Mouse (Mus musculus) mouse trophoblast stem cell (cell line): Measurements from ENCODE around the gene A730071L15Rik.

Source experiments
- in situ Hi-C, 2 experiments: fragments of 300-500 bp; cut with MseI, MboI; formaldehyde crosslinking; loops; 2 replicates in 1 of 2; 3 replicates in 1 of 2; pipeline ENCODE4 v1.15.1; 2025

Gene A730071L15Rik

DNA sequence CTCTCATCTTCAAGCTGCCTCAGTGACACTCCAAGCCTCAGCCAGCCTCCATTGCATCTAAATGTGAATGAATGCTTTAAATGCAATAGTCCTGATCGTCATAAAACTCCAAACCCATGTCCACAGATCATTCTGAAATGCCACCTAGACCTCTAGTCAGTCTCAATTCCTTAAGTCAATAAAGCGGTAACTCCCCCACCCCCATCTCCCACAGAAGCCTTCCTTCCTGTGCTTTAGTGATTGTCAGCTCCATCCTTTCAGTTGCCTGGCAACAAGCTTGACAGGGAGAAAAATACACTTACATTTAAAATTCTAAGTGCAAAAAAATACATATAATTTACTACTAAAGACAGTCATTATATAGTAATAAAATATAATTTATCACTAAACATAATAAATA is 16.6 kb upstream of the A730071L15Rik start:
- in situ Hi-C loops: no loop called here

DNA sequence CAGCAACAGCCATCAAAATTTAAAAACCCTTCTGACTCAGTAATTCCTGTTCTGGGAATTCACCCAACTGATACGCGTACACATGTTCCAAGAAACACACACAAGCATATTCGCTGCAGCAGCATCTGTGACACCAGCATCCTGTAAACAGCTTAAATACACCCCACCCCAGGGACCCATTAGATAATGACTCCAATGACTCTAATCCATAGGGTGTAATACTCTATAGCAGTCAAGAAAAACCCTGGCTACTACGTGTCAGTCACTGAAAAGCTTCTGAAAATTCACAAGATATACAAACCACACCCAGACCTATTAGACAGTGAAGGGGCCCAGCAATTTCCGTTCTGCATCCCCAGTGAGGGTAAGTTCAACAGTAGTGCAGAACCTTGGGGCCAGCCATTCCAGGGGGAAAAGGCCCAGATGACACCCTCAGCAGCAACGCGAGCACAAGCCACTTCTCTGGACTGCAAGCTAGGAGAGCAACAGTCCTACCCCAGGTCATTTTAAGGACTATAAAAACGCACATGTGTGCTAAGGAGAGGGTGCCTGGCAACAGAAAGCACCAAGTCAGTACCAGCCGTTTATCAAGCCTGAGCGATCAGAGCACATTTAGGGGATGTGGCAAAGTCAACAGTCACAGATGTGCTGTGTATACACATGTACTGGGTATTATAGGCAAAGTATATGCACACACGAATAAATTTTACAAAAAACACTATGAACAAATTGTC is 15.5 kb upstream of the A730071L15Rik start:
- in situ Hi-C loops: no loop called here

DNA sequence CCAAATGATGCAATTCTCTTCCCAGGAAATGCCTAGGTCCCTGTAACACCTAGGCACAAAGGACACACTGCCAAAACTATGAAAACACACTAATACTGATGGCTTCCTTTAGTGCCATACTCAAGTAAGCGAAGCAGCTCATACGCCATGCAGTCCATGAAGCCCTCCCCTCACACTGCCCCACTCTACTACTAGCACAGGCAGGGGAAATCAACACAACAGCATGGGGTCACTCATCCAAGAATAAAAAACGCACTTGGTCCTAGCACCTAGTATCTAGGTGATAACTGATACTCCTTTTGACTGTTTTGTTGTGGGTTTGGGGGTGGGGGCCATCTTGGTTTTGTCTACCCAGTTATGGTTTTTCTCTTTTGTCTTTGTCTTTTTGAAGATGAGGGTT is 12.4 kb upstream of the A730071L15Rik start:
- in situ Hi-C loops: loop anchor here in 1 of 2 experiments (5.0 kb wide), 1 partner anchor 190 kb away; no protein-coding TSS in a partner anchor

DNA sequence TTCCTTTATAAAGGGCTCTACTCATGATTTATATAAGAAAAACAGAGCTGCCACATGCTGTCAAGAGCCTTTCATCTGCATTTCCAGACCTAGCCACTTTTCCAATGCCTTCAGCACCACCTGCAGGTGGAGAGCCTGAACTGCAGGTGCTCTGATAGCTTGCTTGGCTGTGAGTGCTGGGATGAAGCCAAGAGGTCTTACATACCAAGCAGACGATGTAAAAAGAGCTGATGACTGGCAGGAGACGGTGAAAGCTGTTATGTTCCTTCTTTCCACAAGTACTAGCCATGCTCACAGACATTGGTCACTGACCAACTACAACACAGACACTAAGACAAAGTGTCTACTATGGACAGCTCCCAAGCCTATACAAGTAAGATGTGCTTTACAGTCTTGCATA is 12.0 kb upstream of the A730071L15Rik start:
- in situ Hi-C loops: loop anchor here in 1 of 2 experiments (5.0 kb wide), 1 partner anchor 191 kb away; no protein-coding TSS in a partner anchor

DNA sequence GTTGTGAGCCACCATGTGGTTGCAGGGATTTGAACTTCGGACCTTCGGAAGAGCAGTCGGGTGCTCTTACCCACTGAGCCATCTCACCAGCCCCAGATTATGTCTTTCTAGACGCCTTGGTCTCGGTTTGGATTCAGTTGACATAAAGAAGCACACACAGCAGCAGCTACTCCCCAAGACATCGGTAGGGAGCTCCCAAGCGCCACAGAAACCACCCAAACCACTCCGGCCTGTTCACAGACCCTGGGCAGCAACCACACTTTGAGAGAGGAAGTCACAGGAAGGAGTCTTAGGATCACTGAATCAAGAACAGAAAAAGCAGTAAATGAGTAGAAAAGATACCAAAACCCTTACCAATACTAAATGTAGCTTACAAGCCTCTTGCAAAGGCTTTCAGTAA is 3.0 kb upstream of the A730071L15Rik start:
- in situ Hi-C loops: loop anchor here in 1 of 2 experiments (10.0 kb wide), 1 partner anchor 202 kb away; no protein-coding TSS in a partner anchor

DNA sequence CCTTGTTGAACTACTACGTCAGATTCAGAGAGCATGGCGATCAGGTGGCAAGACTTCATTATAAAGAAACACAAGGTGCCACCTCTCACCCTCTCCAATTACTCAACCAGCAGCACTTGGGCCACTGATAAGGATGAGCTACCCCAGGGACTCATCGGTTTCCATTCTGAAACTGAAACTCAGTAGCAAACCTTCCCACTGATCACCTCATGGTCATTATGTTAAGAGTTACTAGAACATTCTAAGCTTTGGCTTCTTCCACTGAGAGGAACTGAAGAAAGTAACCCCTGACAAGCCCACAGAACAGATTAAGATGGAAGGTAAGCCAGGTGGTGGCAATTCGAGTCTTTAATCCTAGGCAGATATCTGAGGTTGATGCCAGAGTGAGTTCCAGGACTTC is 1.4 kb upstream of the A730071L15Rik start:
- in situ Hi-C loops: loop anchor here in 1 of 2 experiments (10.0 kb wide), 1 partner anchor 204 kb away; no protein-coding TSS in a partner anchor

DNA sequence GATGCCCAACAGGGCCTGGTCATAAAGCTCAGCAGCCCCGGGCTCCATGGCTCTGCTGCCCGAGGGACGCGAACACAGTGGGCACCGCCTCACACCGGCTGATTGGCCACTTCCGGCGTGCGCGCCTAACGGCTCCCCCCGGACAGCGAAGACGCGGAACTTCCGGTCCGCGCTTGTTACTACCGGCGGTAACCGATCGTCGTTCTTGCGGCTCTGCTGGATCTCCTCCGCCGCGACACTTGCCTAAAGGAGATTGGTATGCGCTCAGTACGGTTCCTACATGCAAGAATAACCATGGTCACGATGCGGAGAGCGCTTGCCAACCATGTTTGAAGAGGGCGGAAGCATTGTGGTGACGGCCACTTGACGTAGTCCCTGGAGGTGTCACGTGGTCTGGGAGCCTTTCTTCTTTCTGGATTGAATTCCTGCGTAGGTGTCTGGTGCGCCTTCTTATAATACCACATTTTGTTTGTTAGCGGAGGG is 299 bp downstream of the A730071L15Rik start, which contains the start of gene Nudcd3:
Gene Nudcd3 (minus strand): TSS at position 329 of the 483 bp plus-strand sequence.
- in situ Hi-C loops: no loop called here

DNA sequence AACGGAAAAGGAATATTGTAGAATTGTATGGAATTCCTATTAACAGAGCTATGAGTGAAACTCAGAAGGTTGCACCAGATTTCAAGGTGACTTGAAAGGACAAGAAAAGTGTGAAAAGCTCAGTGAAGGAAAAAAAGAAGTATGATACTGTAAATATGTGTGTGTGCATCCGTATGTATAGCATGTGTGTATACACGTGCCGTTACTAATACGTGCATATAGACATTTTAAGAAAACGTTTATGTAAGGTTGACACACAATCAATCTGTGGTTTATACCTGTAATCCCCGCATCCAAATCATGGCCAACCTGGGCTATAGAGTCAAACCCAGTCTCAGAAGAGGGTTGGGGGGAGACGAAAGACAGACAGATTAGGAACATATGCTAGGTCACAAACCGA is 741 bp downstream of the A730071L15Rik start:
- in situ Hi-C loops: no loop called here

DNA sequence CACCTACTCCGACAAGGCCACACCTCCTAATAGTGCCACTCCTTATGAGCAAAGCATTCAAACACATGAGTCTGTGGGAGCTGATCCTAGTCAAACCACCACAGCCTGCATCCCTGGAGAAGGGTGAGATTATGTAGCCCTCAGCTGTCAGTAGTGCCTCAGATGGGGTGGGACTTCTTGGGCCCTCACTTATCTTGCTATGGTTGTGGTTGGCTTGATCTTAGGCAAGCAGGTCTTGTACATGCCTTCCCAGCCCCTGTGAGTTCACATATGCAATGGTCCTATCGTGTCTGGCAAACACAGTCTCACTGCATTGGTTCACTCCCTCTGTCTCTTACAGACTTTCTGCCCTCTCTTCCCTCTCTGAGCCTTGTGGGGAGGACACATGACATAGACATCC is 7.3 kb downstream of the A730071L15Rik start:
- in situ Hi-C loops: no loop called here

DNA sequence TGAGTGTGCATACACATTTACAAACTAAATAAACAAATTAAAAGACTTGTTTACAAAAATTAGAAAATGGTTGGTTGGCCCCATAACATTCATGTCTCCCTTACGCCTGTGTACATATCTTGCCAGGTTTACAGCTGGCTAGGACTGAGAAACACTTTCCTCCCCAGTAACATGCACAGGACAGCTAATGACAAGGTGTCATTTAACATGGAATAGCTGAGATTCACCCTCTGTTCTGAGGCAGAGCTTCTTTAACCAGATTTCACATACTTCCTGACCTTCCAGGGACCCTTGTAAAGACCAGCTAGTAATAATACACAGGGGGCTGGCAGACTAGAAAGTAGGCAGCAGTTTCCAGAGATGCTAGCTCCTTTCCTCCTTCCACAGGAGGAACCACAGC is 8.3 kb downstream of the A730071L15Rik start:
- in situ Hi-C loops: no loop called here

DNA sequence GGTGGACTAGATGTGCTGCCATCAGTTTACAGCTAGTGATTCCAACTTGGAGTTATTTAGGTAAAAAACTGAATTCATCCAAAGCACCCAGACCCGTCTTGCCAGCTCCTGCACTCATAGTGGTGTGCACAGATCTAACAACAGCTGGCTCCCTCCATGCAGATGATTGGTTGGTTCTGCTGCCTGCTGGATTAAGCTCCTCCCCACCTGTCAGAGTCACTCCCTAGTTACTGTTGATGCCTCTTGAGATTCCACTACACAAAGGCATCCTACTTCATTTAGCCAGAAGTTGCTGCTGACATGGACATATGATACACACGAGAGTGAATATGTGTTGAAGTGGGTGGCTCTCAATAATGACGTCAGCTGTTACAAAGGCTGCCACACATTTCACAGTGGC is 17.0 kb downstream of the A730071L15Rik start:
- in situ Hi-C loops: no loop called here

DNA sequence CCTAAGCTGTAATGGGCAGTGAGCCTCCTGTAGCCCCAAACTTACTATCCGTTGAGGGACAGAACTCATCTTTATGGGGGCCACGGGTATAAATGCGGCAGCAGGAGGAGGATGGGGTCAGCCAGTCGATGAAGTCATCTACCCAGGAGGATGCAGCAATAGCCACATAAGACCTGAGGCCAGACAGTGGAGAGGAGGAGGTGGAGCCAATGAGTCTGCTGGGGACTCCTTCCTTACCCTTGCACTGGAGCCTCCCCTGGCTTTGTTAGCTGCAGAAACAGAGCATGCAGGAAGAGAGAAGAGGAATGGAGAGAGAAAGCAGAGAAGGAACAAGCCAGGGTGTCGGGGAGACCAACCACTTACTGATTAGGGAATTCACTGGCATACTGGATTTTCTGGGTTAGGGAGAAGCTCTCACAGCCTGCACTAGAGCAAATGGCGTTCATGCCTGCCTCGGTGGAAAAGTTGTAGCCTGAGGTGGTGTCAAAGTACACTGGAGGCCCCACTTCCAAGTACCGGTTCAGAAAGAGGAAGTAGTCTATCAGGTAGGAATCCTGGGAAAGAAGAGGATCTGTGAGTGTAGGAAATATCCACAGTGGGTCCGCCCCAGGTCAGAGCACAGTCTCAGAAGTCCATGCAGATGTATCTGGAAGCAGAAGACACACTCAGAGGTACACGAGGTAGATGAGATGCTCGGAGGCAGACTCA is 18.5 kb downstream of the A730071L15Rik start:
- in situ Hi-C loops: no loop called here

DNA sequence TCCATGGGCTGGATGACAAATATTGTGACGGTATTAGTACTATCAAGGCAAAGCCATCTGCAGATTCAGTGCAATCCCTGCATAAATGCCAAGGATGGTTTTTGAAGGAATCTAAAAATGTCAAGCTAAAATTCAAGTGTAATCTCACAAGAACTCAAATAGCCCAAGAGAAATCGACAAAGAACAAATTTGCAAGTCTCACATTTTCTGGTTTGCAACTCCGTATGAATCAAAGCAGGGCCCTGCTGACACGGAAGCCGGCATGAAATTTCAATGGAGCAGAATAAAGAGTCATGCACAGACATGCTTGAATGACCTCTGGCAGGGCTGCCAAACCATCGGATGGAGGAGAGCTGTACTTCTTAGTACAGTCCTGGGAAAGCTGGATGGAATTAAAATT is 20.1 kb downstream of the A730071L15Rik start:
- in situ Hi-C loops: no loop called here

DNA sequence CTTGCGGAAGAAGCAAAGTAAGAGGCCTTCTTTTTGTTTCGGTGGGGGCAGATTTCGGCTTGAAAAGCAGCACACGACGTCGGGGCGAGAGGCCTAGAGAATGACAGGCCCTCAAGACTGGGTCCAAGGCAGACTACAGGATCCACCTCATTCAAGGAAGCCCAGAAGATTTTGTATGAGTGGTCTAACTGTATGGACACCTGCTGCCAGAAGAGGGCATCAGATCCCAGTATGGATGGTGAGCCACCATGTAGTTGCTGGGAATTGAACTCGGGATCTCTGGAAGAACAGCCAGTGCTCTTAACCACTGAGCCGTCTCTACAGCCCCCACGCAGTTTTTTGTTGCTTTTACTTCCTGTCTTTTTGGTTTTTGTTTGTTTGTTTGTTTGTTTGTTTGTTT is 22.4 kb downstream of the A730071L15Rik start:
- in situ Hi-C loops: no loop called here

DNA sequence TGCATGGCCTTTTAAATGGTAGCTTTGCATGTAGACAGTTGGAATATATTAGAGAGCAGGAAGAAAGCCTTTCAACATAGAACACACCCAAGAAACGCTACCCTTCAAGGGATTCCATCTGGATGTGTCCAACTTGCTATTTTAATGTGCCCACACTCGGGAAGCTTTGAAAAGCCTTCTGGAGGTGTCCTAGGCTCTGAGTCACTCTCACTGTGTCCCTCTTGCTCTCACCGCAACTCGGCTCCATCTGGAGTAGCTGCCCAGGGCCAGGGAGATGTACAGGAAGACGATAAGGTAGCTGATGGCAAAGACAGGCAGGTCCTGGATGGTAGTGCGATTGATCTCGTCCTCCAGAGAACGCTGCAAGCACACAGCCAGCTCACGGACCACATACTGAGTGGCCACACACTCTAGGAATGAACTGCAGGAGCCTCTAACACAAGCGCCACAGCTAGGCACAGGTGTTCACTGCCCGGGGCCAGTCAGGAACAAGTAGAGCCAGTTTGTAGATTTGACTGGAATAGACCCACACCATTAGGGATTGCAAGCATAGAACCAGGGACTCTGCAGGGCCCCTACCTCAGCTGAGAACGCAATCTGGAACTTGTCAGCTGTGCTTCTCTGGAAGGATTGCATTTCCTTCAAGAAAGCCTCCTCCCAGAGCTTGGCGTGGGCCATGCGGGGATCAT is 24.9 kb downstream of the A730071L15Rik start:
- in situ Hi-C loops: no loop called here

DNA sequence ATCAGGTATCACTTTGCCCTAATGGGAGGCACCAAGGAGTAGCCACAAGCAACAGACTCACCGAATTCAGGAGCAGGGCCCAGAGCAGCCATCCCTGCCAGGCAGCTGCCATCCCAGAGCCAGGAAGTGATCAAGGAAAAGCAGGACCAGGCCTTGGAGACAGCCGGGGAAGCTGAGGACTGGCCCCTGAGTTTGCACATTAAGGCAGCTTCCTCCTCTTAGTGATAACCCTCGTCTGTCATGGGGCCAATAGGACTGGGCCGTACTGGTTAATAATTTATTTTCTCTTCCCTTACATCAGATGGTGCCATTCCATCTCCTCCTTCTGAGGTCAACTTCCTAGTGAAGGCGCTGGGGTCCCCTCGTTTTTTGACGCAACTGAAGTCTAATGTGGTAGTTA is 30.2 kb downstream of the A730071L15Rik start, which contains the start of gene Npc1l1:
Gene Npc1l1 (minus strand): TSS at position 132 of the 400 bp plus-strand sequence.
- in situ Hi-C loops: no loop called here

DNA sequence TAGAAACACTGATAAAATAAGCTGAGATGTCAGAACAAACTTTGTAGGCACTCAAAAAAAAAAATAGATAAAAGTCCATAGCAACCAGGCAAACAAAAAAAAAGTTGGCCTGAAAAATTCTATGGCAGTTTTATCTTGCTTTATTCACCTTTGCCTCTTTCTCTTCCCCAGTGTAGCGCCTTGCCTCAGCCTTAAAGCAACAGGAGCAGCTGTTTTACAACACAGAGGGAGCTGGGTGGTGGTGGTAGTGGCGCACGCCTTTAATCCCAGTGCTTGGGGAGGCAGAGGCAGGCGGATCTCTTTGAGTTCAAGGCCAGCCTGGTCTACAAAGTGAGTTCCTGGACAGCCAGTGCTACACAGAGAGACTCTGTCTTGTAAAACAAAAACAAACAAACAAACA is 33.2 kb downstream of the A730071L15Rik start:
- in situ Hi-C loops: no loop called here

DNA sequence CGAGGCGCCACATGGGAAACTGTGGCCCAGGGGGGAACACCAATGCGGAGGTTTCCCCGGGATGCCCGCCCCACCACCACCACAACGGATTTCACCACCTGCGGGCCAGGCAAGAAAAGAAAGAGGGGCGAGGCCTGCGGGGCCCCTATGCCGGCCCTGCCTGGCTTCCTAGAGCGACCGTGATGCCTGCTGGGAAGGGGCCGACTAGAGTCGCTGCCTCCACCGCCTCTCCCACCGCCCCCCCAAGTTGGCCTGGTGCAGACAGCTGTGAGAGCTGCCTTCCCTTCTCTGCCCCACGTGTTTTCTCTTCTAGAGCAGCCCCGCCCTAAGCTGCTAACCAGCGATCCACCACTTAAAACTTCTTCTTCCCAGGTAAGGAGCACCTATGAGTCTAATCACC is 44.9 kb downstream of the A730071L15Rik start:
- in situ Hi-C loops: no loop called here
